Mouse (Mus musculus): ENCODE data around the gene Plcb1. TPM values are rescaled to one million over a fixed set of nuclear protein-coding genes. Genes with fewer than 3 reads are reported as not detected.

Gene Plcb1
- polyA plus RNA-seq, 1 experiment from 2014 or later = 21.5 TPM

- WGBS = 80% methylated on average over 1 of the region's 1 CpGs
- Histone ChIP-seq H3K4me1 (ENCODE audit: insufficient read depth) (peaks cover 2% of the 10 kb centered on the region; the same call in 1 of the 2 replicates), H3K27ac (ENCODE audit: low read depth) (no peak overlapping the region), H3K4me3 (ENCODE audit: low read depth, low read length) (no peak overlapping the region), H3K9ac (no peak overlapping the region), H3K36me3 (ENCODE audit: insufficient read depth) (no peaks in the 10 kb centered on the region), H3K27me3 (ENCODE audit: insufficient read depth, low read length) (no peaks in the 10 kb centered on the region), H3K4me2 (no peak overlapping the region), H3K9me3 (ENCODE audit: low read depth, low read length) (no peaks in the 10 kb centered on the region)
- DNase-seq = no peak
- no peak for ATAC-seq (ENCODE audit: insufficient read depth)
- TF ChIP-seq CTCF (IDR thresholded peaks at IDR 0.05; ENCODE audit: low read depth) = no peak
Observed at GRCm38 (mm10) chr2:135019588-135019987, 233.7 kb downstream of the Plcb1 start.

DNA sequence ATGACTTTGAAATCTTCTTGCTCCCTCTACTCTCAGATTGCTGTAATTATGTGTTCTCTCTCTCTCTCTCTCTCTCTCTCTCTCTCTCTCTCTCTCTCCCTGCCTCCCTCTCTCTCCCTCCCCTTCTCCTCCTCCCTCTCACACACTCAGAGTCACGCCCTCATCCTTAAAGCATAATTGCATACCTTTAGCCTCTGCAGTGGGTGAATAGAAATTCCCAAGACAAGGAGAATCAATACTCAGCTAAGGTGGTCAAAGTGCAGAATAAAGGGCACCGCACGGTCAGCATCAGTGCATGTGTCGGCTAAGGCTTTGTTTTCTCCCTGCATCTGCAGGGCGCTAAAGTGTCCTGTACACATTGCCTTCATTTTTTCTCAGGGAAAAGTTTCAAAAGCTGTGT is 243.4 kb downstream of the Plcb1 start:
- Histone ChIP-seq H3K9ac (no peak overlapping the region), H3K4me2 (no peak overlapping the region), H3K9me3 (ENCODE audit: low read depth, low read length) (no peaks in the 10 kb centered on the region), H3K27me3 (ENCODE audit: insufficient read depth, low read length) (no peaks in the 10 kb centered on the region), H3K4me3 (ENCODE audit: low read depth, low read length) (no peak overlapping the region), H3K4me1 (ENCODE audit: insufficient read depth) (no peaks in the 10 kb centered on the region), H3K27ac (ENCODE audit: low read depth) (no peak overlapping the region), H3K36me3 (ENCODE audit: insufficient read depth) (no peaks in the 10 kb centered on the region)
- WGBS = 45% methylated on average over 5 of the region's 5 CpGs
- ATAC-seq (ENCODE audit: insufficient read depth) (peak; percentile 44; the same call in 1 of the 2 replicates), DNase-seq (peak; percentile 17)
- TF ChIP-seq CTCF (IDR thresholded peaks at IDR 0.05; ENCODE audit: low read depth) = no peak

DNA sequence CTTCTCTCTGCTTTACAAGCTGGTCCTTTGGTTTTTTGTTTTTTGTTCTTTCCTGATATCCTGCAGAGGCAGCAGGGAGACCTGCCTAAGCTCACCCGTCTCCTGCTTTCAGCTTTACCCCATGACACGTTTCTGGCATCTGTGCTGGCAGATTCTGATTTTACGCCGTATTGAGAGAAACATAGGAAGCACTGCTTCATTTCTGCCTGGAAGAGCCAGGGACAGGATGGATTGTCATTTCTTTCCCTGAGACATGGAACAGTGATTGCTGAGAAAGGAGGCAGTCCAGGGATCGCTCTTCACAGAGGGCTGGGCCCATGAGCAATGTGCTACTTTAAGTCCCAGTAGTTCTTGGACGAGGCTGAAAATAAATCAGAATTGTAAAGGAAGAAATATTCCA is 243.8 kb downstream of the Plcb1 start:
- no peak overlapping the region for H3K27ac ChIP-seq (ENCODE audit: low read depth)
- ATAC-seq (ENCODE audit: insufficient read depth) = peak; percentile 44; the same call in 1 of the 2 replicates
- no peaks in the 10 kb centered on the region for H3K27me3 ChIP-seq (ENCODE audit: insufficient read depth, low read length)
- no peaks in the 10 kb centered on the region for H3K9me3 ChIP-seq (ENCODE audit: low read depth, low read length)
- no peaks in the 10 kb centered on the region for H3K36me3 ChIP-seq (ENCODE audit: insufficient read depth)
- H3K4me1 ChIP-seq (ENCODE audit: insufficient read depth) = no peaks in the 10 kb centered on the region
- no peak for TF ChIP-seq CTCF (IDR thresholded peaks at IDR 0.05; ENCODE audit: low read depth)
- WGBS = 31% methylated on average over 6 of the region's 6 CpGs
- peak; percentile 17 for DNase-seq
- H3K4me3 ChIP-seq (ENCODE audit: low read depth, low read length) = no peak overlapping the region
- no peak overlapping the region for H3K9ac ChIP-seq
- H3K4me2 ChIP-seq = no peak overlapping the region

DNA sequence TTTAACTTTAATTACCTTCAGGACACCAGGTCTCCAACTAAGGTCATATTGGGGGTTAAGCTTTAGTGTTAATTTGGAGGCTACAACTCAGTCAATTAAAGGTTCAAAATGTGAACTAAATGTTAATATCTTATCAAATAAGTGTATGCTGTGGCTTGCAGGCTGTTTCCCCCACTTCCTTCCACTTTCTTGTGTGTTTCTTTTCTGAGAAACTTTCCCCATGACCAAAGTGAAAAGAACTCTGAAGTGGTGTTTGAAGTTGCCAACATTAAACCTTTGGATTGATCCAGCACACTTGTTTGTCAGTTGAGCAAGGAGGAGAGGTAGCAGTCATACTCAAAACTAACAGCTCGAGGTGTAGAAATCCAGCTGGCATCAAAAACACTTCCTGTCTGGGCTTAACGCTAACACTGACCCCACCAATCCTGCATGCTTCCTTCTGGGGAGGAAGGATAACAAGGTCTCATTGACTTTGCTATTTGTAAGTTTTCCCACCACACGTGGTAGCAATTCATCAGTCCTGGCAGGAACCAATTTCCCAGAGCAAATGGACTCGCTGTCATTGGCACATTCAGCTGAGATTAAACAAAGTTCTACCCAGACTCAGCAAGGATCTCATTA is 249.9 kb downstream of the Plcb1 start:
- no peak overlapping the region for H3K4me3 ChIP-seq (ENCODE audit: low read depth, low read length)
- H3K36me3 ChIP-seq (ENCODE audit: insufficient read depth) = no peaks in the 10 kb centered on the region
- ATAC-seq (ENCODE audit: insufficient read depth) = no peak; the same call in 1 of the 2 replicates
- H3K9ac ChIP-seq = no peak overlapping the region
- no peak for TF ChIP-seq CTCF (IDR thresholded peaks at IDR 0.05; ENCODE audit: low read depth)
- H3K4me2 ChIP-seq = no peak overlapping the region
- H3K27ac ChIP-seq (ENCODE audit: low read depth) = no peak overlapping the region
- H3K27me3 ChIP-seq (ENCODE audit: insufficient read depth, low read length) = no peaks in the 10 kb centered on the region
- DNase-seq = peak; percentile 31
- H3K4me1 ChIP-seq (ENCODE audit: insufficient read depth) = no peaks in the 10 kb centered on the region
- H3K9me3 ChIP-seq (ENCODE audit: low read depth, low read length) = no peaks in the 10 kb centered on the region
- 13% methylated on average over 4 of the region's 4 CpGs for WGBS

- no peak for TF ChIP-seq CTCF (IDR thresholded peaks at IDR 0.05; ENCODE audit: low read depth)
- Histone ChIP-seq H3K9me3 (ENCODE audit: low read depth, low read length) (no peaks in the 10 kb centered on the region), H3K27me3 (ENCODE audit: insufficient read depth, low read length) (no peaks in the 10 kb centered on the region), H3K4me3 (ENCODE audit: low read depth, low read length) (no peak overlapping the region), H3K4me1 (ENCODE audit: insufficient read depth) (peaks cover 7% of the 10 kb centered on the region; the same call in 1 of the 2 replicates), H3K4me2 (no peak overlapping the region), H3K36me3 (ENCODE audit: insufficient read depth) (no peaks in the 10 kb centered on the region), H3K27ac (ENCODE audit: low read depth) (peak overlapping the region; percentile 19; the same call in 1 of the 2 replicates), H3K9ac (no peak overlapping the region)
- WGBS = 40% methylated on average over 2 of the region's 2 CpGs
- DNase-seq = peak; percentile 62
- peak; percentile 68; the same call in 1 of the 2 replicates for ATAC-seq (ENCODE audit: insufficient read depth)
Observed at GRCm38 (mm10) chr2:135048791-135049190, 262.9 kb downstream of the Plcb1 start.

- TF ChIP-seq CTCF (IDR thresholded peaks at IDR 0.05; ENCODE audit: low read depth) = no peak
- ATAC-seq (ENCODE audit: insufficient read depth) = no peak
- peak; percentile 29 for DNase-seq
- Histone ChIP-seq H3K36me3 (ENCODE audit: insufficient read depth) (no peaks in the 10 kb centered on the region), H3K9me3 (ENCODE audit: low read depth, low read length) (no peaks in the 10 kb centered on the region), H3K4me1 (ENCODE audit: insufficient read depth) (peaks cover 7% of the 10 kb centered on the region; the same call in 1 of the 2 replicates), H3K9ac (no peak overlapping the region), H3K27me3 (ENCODE audit: insufficient read depth, low read length) (no peaks in the 10 kb centered on the region), H3K4me3 (ENCODE audit: low read depth, low read length) (no peak overlapping the region), H3K27ac (ENCODE audit: low read depth) (peak overlapping the region; percentile 19; the same call in 1 of the 2 replicates), H3K4me2 (no peak overlapping the region)
- 63% methylated on average over 6 of the region's 6 CpGs for WGBS
Observed at GRCm38 (mm10) chr2:135049283-135049682, 263.4 kb downstream of the Plcb1 start.

DNA sequence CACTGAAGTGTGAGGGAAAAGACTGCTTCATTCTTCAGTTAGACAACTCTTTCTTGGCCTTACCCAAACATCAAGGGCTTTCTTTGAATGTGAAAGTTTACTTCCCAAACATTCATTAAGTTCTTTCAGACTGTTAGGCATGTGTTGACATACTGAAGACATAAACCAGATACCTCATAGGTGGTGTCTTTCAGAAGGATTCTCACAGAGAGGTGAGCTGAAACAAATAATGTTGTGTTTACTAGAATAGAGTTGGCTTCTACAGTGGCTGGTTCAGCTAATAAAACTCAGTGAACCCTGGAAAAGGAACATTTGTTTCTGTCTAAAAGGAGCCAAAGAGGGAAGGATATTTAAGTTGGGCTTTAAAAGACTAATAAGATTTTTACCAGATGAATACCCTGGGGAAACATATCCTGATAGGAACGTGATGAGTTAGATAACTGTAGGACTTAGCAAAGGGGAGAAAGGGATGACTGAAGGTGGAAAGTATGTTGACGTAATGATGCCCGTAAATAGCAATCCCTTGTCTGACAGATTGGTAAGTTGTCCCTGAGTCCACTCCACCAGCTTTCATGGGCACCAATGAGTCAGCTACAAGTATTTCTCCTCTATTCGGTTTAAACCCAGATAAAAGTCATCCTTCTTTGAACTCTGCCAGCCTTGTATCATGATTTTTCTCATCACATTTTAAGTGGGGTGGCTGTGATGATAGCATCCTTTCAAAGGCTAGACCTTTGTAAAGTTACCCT is 265.8 kb downstream of the Plcb1 start:
- no peak for ATAC-seq (ENCODE audit: insufficient read depth)
- Histone ChIP-seq H3K27ac (ENCODE audit: low read depth) (no peak overlapping the region), H3K4me3 (ENCODE audit: low read depth, low read length) (no peak overlapping the region), H3K4me1 (ENCODE audit: insufficient read depth) (peaks cover 7% of the 10 kb centered on the region; the same call in 1 of the 2 replicates), H3K9ac (no peak overlapping the region), H3K27me3 (ENCODE audit: insufficient read depth, low read length) (no peaks in the 10 kb centered on the region), H3K9me3 (ENCODE audit: low read depth, low read length) (no peaks in the 10 kb centered on the region), H3K4me2 (no peak overlapping the region), H3K36me3 (ENCODE audit: insufficient read depth) (no peaks in the 10 kb centered on the region)
- 70% methylated on average over 4 of the region's 4 CpGs for whole genome bisulfite sequencing
- no peak for DNase-seq
- no peak for TF ChIP-seq CTCF (IDR thresholded peaks at IDR 0.05; ENCODE audit: low read depth)

Data from lung, embryonic 14.5 days (tissue).